ENCODE assay signal across 18 mouse cellular contexts in the genomic region with DNA sequence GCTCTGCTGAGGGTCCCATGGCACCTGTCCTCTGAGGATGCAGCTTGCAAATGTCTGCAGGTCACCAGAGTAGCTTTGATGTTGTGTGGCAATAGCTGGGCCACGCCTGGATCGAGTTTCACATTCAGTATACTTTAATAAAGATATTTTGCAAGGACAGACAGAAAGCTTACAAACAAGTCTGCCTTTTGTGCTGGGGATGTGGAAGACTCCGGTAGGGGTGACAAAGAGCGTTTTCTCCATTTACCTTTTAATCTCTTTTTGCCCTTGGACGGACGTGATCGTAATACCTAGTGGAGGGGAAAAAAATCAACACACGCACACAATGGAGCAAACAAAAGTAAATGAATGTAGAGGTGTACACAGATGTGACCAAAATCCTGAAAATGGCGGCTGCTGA.
DNase-seq lines count a peak whose midpoint lies in the region; ATAC-seq and TF ChIP-seq lines count a peak whose summit lies in the region.
"Had no signal": no experiment of that assay in that cellular context is flagged by ENCODE, and none has a peak within 500 bp of the region (broad histone marks: within the 10 kb centered on the region; RNA-seq: fewer than 3 reads in every experiment).

No protein-coding gene starts in this region.

- H3K36me3 ChIP-seq in forebrain, embryonic 11.5 days (ENCODE audit: control insufficient read depth, insufficient read depth, low read length): no peaks in the 10 kb centered on the region
- H3K36me3 ChIP-seq in forebrain, embryonic 16.5 days (ENCODE audit: control insufficient read depth, insufficient read depth): no peaks in the 10 kb centered on the region
- H3K36me3 ChIP-seq in hindbrain, postnatal 0 days (ENCODE audit: insufficient read depth, low read length): no peaks in the 10 kb centered on the region
- H3K36me3 ChIP-seq in midbrain, postnatal 0 days (ENCODE audit: insufficient read depth, low read length): no peaks in the 10 kb centered on the region
- no peaks in the 10 kb centered on the region for H3K36me3 ChIP-seq in heart, embryonic 12.5 days
- no peaks in the 10 kb centered on the region for H3K36me3 ChIP-seq in heart, adult 2 months (ENCODE audit: control insufficient read depth, insufficient read depth, low read length)
- H3K36me3 ChIP-seq: lung, embryonic 15.5 days had no signal

- no peak for TF ChIP-seq POLR2A in heart, adult 2 months (IDR thresholded peaks at IDR 0.05; ENCODE audit: insufficient read depth, low read depth, low read length)

- H3K9me3 ChIP-seq in forebrain, embryonic 11.5 days (ENCODE audit: control insufficient read depth, low read length): no peaks in the 10 kb centered on the region
- no peaks in the 10 kb centered on the region for H3K9me3 ChIP-seq in forebrain, embryonic 16.5 days (ENCODE audit: control insufficient read depth, low read length)
- no peaks in the 10 kb centered on the region for H3K9me3 ChIP-seq in hindbrain, postnatal 0 days (ENCODE audit: low read length)
- H3K9me3 ChIP-seq in midbrain, postnatal 0 days (ENCODE audit: low read length): no peaks in the 10 kb centered on the region
- no peaks in the 10 kb centered on the region for H3K9me3 ChIP-seq in heart, embryonic 12.5 days (replicated peaks)
- H3K9me3 ChIP-seq: lung, embryonic 15.5 days had no signal

- H3K9ac ChIP-seq in forebrain, embryonic 11.5 days (ENCODE audit: low read length): peak overlapping the region; percentile 60
- H3K9ac ChIP-seq in forebrain, embryonic 16.5 days (replicated peaks; ENCODE audit: low read depth, low read length): peak overlapping the region; percentile 63
- peak overlapping the region; percentile 45; the same call in 1 of the 2 replicates for H3K9ac ChIP-seq in hindbrain, postnatal 0 days (replicated peaks; ENCODE audit: low read length)
- H3K9ac ChIP-seq in midbrain, postnatal 0 days (replicated peaks; ENCODE audit: low read length, poor library complexity, severe bottlenecking): no peak overlapping the region
- no peak overlapping the region for H3K9ac ChIP-seq in heart, embryonic 12.5 days
- no peak overlapping the region for H3K9ac ChIP-seq in heart, adult 2 months (ENCODE audit: low read depth, low read length)
- H3K9ac ChIP-seq: lung, embryonic 15.5 days had no signal

- ATAC-seq in forebrain, embryonic 11.5 days (replicated peaks; ENCODE audit: low FRiP score): no peak
- ATAC-seq in forebrain, embryonic 16.5 days: no peak
- no peak; the same call in 1 of the 2 replicates for ATAC-seq in hindbrain, postnatal 0 days
- no peak for ATAC-seq in midbrain, postnatal 0 days (ENCODE audit: low FRiP score)
- no peak for ATAC-seq in heart, embryonic 12.5 days (ENCODE audit: insufficient number of reproducible peaks, low FRiP score)
- ATAC-seq in megakaryocyte progenitor cell, adult 5-6 weeks (replicated peaks; ENCODE audit: poor library complexity): no peak
- ATAC-seq: CD4-positive, CD25-positive, alpha-beta regulatory T cell, adult 4 months; intestine, embryonic 16.5 days had no signal

- TF ChIP-seq CTCF in hindbrain, postnatal 0 days (IDR thresholded peaks at IDR 0.05; ENCODE audit: low read depth): no peak
- TF ChIP-seq CTCF in midbrain, postnatal 0 days (IDR thresholded peaks at IDR 0.05): no peak; the same call in 1 of the 2 replicates
- TF ChIP-seq CTCF in heart, adult 2 months (IDR thresholded peaks at IDR 0.05): no peak

- peak overlapping the region; percentile 24; the same call in 1 of the 2 replicates for H3K4me3 ChIP-seq in forebrain, embryonic 11.5 days (ENCODE audit: low read depth, low read length)
- H3K4me3 ChIP-seq in forebrain, embryonic 16.5 days (replicated peaks; ENCODE audit: low read length): no peak overlapping the region; the same call in 1 of the 2 replicates
- no peak overlapping the region for H3K4me3 ChIP-seq in hindbrain, postnatal 0 days (ENCODE audit: low read length)
- no peak overlapping the region for H3K4me3 ChIP-seq in midbrain, postnatal 0 days (ENCODE audit: low read depth, low read length)
- H3K4me3 ChIP-seq in heart, embryonic 12.5 days: no peak overlapping the region
- H3K4me3 ChIP-seq in heart, adult 2 months: no peak overlapping the region
- H3K4me3 ChIP-seq: erythroblast, embryonic 14.5 days; lung, embryonic 15.5 days had no signal

- H3K79me2 ChIP-seq in heart, adult 2 months (replicated peaks; ENCODE audit: control insufficient read depth, insufficient read depth, low read length): no peaks in the 10 kb centered on the region

- TF ChIP-seq EP300 in heart, adult 2 months (IDR thresholded peaks at IDR 0.05; ENCODE audit: insufficient read depth, low read depth, low read length): no peak

- DNase-seq in forebrain, embryonic 11.5 days (ENCODE audit: low spot score): no peak
- DNase-seq in hindbrain, postnatal 0 days (ENCODE audit: low spot score): no peak
- DNase-seq in midbrain, postnatal 0 days (ENCODE audit: low spot score): no peak
- DNase-seq in thymus, postnatal 14 days: no peak
- DNase-seq in heart, adult 2 months: no peak
- DNase-seq: adrenal gland, postnatal 10 days; cerebellum, adult 9-11 months; heart, adult 18-20 months; kidney, postnatal 14 days; thymus, postnatal 25 days had no signal

- peak overlapping the region; percentile 57 for H3K4me2 ChIP-seq in forebrain, embryonic 11.5 days (ENCODE audit: low read depth, low read length, severe bottlenecking)
- peak overlapping the region; percentile 46 for H3K4me2 ChIP-seq in forebrain, embryonic 16.5 days (ENCODE audit: low read length)
- peak overlapping the region; percentile 49 for H3K4me2 ChIP-seq in hindbrain, postnatal 0 days (ENCODE audit: low read depth, low read length)
- H3K4me2 ChIP-seq in midbrain, postnatal 0 days (ENCODE audit: low read depth, low read length, poor library complexity, severe bottlenecking): peak overlapping the region; percentile 43
- no peak overlapping the region for H3K4me2 ChIP-seq in heart, embryonic 12.5 days
- H3K4me2 ChIP-seq: liver, embryonic 11.5 days; lung, embryonic 15.5 days had no signal

- intact Hi-C loops in heart, adult 2 months (cut with DNase I): no loop called here

- peaks cover 9% of the 10 kb centered on the region; the same call in 1 of the 2 replicates for H3K4me1 ChIP-seq in forebrain, embryonic 11.5 days (replicated peaks; ENCODE audit: control insufficient read depth, insufficient read depth, low read length)
- peaks cover 19% of the 10 kb centered on the region for H3K4me1 ChIP-seq in forebrain, embryonic 16.5 days (replicated peaks; ENCODE audit: control insufficient read depth, insufficient read depth, low read length)
- H3K4me1 ChIP-seq in hindbrain, postnatal 0 days (ENCODE audit: insufficient read depth, low read length): peaks cover 12% of the 10 kb centered on the region
- 0 out of 2 replicates have a peak, but pooled peaks cover 15% of the 10 kb centered on the region for H3K4me1 ChIP-seq in midbrain, postnatal 0 days (ENCODE audit: insufficient read depth, low read length)
- no peaks in the 10 kb centered on the region for H3K4me1 ChIP-seq in heart, embryonic 12.5 days (replicated peaks)
- H3K4me1 ChIP-seq in heart, adult 2 months (ENCODE audit: control insufficient read depth, insufficient read depth, low read length): no peaks in the 10 kb centered on the region
- H3K4me1 ChIP-seq: lung, embryonic 15.5 days had no signal

- WGBS in forebrain, embryonic 11.5 days: 47% methylated on average over 9 of the region's 9 CpGs
- WGBS in forebrain, embryonic 16.5 days: 43% methylated on average over 9 of the region's 9 CpGs
- WGBS in hindbrain, postnatal 0 days: 54% methylated on average over 9 of the region's 9 CpGs
- 24% methylated on average over 9 of the region's 9 CpGs for WGBS in midbrain, postnatal 0 days
- 55% methylated on average over 9 of the region's 9 CpGs for WGBS in heart, embryonic 12.5 days
- 57% methylated on average over 9 of the region's 9 CpGs for WGBS in heart, adult 2 months

- H3K27ac ChIP-seq in forebrain, embryonic 11.5 days (ENCODE audit: low read depth, low read length): peak overlapping the region; percentile 60
- H3K27ac ChIP-seq in forebrain, embryonic 16.5 days (ENCODE audit: low read length): peak overlapping the region; percentile 62
- peak overlapping the region; percentile 75; the same call in 1 of the 2 replicates for H3K27ac ChIP-seq in hindbrain, postnatal 0 days
- H3K27ac ChIP-seq in midbrain, postnatal 0 days (ENCODE audit: low read depth, low read length): peak overlapping the region; percentile 73
- H3K27ac ChIP-seq in heart, embryonic 12.5 days (ENCODE audit: poor library complexity, severe bottlenecking): no peak overlapping the region
- no peak overlapping the region for H3K27ac ChIP-seq in heart, adult 2 months
- H3K27ac ChIP-seq: lung, embryonic 15.5 days had no signal

- peaks cover 2% of the 10 kb centered on the region; the same call in 1 of the 2 replicates for H3K27me3 ChIP-seq in forebrain, embryonic 11.5 days (ENCODE audit: control insufficient read depth, insufficient read depth, low read length)
- H3K27me3 ChIP-seq in forebrain, embryonic 16.5 days (replicated peaks; ENCODE audit: control insufficient read depth, insufficient read depth, low read length): no peaks in the 10 kb centered on the region
- no peaks in the 10 kb centered on the region for H3K27me3 ChIP-seq in hindbrain, postnatal 0 days (ENCODE audit: insufficient read depth, low read length)
- no peaks in the 10 kb centered on the region for H3K27me3 ChIP-seq in midbrain, postnatal 0 days (ENCODE audit: insufficient read depth, low read length)
- peaks cover 88% of the 10 kb centered on the region for H3K27me3 ChIP-seq in heart, embryonic 12.5 days (replicated peaks)
- peaks cover 12% of the 10 kb centered on the region for H3K27me3 ChIP-seq in heart, adult 2 months (ENCODE audit: control insufficient read depth, insufficient read depth, low read length)

Comparison
In these comparisons a context has a peak if more than half of its experiments do, and no peak if none do; other contexts are left out.
1. H3K27ac ChIP-seq: peak in forebrain, embryonic 11.5 days (single experiment), forebrain, embryonic 16.5 days (single experiment), hindbrain, postnatal 0 days (single experiment) and midbrain, postnatal 0 days (single experiment); none in heart, embryonic 12.5 days (single experiment) and heart, adult 2 months (single experiment).
2. H3K9ac ChIP-seq: peak in forebrain, embryonic 11.5 days (single experiment), forebrain, embryonic 16.5 days (single experiment) and hindbrain, postnatal 0 days (single experiment); none in midbrain, postnatal 0 days (single experiment), heart, embryonic 12.5 days (single experiment) and heart, adult 2 months (single experiment).